Mouse (Mus musculus) cerebellum, adult 2 months (tissue): ENCODE measurements around the gene Bcl2a1d.
"Not testable (repeated sequence)": the region's sequence is repeated elsewhere in the genome, so short reads cannot be mapped to it uniquely, and the experiment has no call there.

Experiments used
- CTCF ChIP-seq: fragments of 200-500 bp; IDR thresholded peaks from 2 replicates; pipeline ENCODE4 v1.5.1; 2011; ENCODE audit warnings: low read depth, mild to moderate bottlenecking, control low read depth, low read length, moderate library complexity, borderline replicate concordance; ENCODE audit not compliant: insufficient read depth
- POLR2A ChIP-seq: fragments of 200-500 bp; IDR thresholded peaks from 2 replicates; pipeline ENCODE4 v1.6.1; 2011; ENCODE audit warnings: low read length, control low read depth, borderline replicate concordance; ENCODE audit not compliant: insufficient read depth

GRCm38 (mm10) chr9:88733182-88733581, 1.5 kb upstream of the Bcl2a1d start:
- not testable (repeated sequence) for TF ChIP-seq POLR2A, CTCF
